Mouse (Mus musculus): ENCODE results near the gene Tmem121b. TPM values are rescaled to one million over a fixed set of nuclear protein-coding genes. Genes with fewer than 3 reads are reported as not detected.

The Tmem121b gene
- polyA plus RNA-seq, 1 experiment from 2014 or later, result 0.18 TPM

DNA sequence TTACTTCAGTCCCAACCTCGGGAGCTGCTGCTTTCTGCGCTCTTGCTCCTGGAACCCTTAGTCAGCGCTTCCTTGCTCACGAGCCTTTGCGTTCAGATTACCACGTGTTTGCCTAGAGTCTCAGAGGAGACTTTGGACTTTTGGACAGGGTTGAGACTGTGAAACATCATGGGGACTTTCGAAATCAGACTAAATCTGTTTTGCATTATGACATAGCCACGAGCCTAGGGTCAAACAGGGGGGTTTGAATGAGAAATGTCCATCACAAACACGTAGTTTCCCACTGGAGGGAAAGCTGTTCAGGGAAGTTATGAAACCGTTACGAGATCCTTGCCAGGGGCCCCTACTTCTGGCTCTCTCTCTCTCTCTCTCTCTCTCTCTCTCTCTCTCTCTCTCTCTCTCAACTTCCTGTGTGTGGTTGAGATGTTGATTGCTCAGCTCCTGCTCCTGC lies 39.0 kb downstream of the Tmem121b start:
- no peaks in the 10 kb centered on the region for H3K9me3 ChIP-seq (replicated peaks)
- 0 out of 2 replicates have a peak, but pooled peaks cover 9% of the 10 kb centered on the region for H3K4me1 ChIP-seq
- no peak overlapping the region for H3K4me3 ChIP-seq
- H3K27ac ChIP-seq, result no peak overlapping the region
- 0 out of 2 replicates have a peak, but pooled peaks cover 5% of the 10 kb centered on the region for H3K27me3 ChIP-seq (ENCODE audit: low read depth, poor library complexity, severe bottlenecking)
- no peaks in the 10 kb centered on the region for H3K36me3 ChIP-seq
- DNase-seq (ENCODE audit: low spot score), result no peak
- 58% methylated on average over 11 of the region's 11 CpGs for WGBS

DNA sequence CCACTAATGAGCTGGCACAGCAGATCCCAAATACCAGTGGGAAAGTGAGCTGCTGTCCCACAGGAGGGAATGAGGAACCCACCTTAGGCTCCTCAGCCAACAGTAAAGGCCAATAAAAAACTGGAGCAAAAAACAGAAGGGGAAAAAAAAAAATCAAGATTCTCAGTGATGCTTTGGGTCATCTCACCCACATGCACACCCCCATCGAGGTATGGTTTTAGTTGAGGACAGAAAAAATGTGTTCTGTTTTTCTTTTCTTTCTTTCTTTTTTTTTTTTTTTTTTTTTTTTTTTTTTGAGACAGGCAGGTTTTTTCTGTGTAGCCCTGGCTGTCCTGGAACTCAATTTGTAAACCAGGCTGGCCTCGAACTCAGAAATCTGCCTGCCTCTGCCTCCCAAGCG lies 40.1 kb downstream of the Tmem121b start:
- Histone ChIP-seq H3K36me3 (no peaks in the 10 kb centered on the region), H3K9me3 (replicated peaks) (no peaks in the 10 kb centered on the region), H3K4me3 (no peak overlapping the region), H3K27me3 (ENCODE audit: low read depth, poor library complexity, severe bottlenecking) (no peaks in the 10 kb centered on the region), H3K27ac (no peak overlapping the region), H3K4me1 (0 out of 2 replicates have a peak, but pooled peaks cover 9% of the 10 kb centered on the region)
- 94% methylated on average over 3 of the region's 3 CpGs for WGBS
- DNase-seq (ENCODE audit: low spot score), result no peak

GRCm38 (mm10) chr6:120453103-120453445 lies 40.5 kb downstream of the Tmem121b start:
- Histone ChIP-seq H3K4me3 (no peak overlapping the region), H3K4me1 (0 out of 2 replicates have a peak, but pooled peaks cover 9% of the 10 kb centered on the region), H3K9me3 (replicated peaks) (no peaks in the 10 kb centered on the region), H3K27ac (no peak overlapping the region), H3K36me3 (no peaks in the 10 kb centered on the region), H3K27me3 (ENCODE audit: low read depth, poor library complexity, severe bottlenecking) (no peaks in the 10 kb centered on the region)
- 85% methylated on average over 5 of the region's 5 CpGs for WGBS
- no peak for DNase-seq (ENCODE audit: low spot score)

DNA sequence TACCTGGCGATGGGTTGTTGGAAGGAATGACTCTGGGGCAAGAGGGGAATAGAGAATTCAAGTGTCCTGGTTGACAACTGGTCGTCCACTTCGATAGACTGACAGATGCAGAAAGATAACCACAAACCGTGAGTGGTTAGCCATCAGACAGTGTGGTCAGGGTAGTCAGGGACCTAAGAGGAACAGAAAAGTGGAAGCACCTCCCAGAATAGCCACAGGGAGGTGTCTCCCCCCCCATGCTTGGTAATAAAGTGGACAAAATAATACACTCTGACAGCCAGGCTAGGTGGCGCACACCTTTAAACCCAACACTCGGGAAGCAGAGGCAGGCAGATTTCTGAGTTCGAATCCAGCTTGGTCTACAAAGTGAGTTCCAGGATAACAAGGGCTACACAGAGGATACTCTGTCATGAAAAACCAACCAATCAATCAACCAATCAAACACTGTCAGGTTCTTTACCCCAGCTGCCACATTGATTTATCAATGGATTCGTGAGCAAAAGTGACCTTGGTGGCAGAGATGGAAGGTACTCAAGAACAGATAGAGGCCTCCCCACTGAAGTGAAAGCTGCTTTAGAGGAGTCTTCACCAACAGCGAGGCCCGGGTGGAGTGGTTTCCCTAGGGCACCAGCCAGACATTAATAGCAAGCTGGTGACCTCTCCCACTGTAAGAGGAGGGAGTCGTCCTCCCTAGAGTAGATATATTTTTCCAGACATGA lies 41.1 kb downstream of the Tmem121b start:
- 87% methylated on average over 11 of the region's 11 CpGs for WGBS
- no peak overlapping the region for H3K4me3 ChIP-seq
- H3K36me3 ChIP-seq, result no peaks in the 10 kb centered on the region
- H3K9me3 ChIP-seq (replicated peaks), result no peaks in the 10 kb centered on the region
- 0 out of 2 replicates have a peak, but pooled peaks cover 9% of the 10 kb centered on the region for H3K4me1 ChIP-seq
- H3K27ac ChIP-seq, result no peak overlapping the region
- no peaks in the 10 kb centered on the region for H3K27me3 ChIP-seq (ENCODE audit: low read depth, poor library complexity, severe bottlenecking)
- no peak for DNase-seq (ENCODE audit: low spot score)

DNA sequence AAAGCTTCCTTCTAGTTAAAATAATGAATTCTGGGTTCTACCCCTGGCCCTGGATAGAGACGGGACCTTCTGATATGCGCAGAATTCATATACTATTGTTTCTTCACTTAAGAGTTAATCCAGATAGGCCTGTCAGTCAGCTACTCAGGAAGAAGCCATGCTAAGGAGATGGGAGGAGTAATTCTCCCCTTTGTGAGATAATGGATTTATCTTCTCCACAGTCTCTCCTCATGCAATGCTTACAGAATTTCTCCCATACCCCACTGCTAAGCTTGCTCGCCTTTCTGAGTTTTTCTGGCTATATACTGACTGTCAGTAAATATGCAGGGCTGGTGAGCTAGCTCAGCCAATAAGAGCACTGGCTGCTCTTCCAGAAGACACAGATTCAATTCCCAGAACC lies 43.4 kb downstream of the Tmem121b start:
- Histone ChIP-seq H3K4me1 (0 out of 2 replicates have a peak, but pooled peaks cover 9% of the 10 kb centered on the region), H3K36me3 (no peaks in the 10 kb centered on the region; the same call in 1 of the 2 replicates), H3K9me3 (replicated peaks) (no peaks in the 10 kb centered on the region), H3K4me3 (no peak overlapping the region), H3K27ac (no peak overlapping the region), H3K27me3 (ENCODE audit: low read depth, poor library complexity, severe bottlenecking) (no peaks in the 10 kb centered on the region)
- 88% methylated on average over 3 of the region's 3 CpGs for WGBS
- no peak for DNase-seq (ENCODE audit: low spot score)

DNA sequence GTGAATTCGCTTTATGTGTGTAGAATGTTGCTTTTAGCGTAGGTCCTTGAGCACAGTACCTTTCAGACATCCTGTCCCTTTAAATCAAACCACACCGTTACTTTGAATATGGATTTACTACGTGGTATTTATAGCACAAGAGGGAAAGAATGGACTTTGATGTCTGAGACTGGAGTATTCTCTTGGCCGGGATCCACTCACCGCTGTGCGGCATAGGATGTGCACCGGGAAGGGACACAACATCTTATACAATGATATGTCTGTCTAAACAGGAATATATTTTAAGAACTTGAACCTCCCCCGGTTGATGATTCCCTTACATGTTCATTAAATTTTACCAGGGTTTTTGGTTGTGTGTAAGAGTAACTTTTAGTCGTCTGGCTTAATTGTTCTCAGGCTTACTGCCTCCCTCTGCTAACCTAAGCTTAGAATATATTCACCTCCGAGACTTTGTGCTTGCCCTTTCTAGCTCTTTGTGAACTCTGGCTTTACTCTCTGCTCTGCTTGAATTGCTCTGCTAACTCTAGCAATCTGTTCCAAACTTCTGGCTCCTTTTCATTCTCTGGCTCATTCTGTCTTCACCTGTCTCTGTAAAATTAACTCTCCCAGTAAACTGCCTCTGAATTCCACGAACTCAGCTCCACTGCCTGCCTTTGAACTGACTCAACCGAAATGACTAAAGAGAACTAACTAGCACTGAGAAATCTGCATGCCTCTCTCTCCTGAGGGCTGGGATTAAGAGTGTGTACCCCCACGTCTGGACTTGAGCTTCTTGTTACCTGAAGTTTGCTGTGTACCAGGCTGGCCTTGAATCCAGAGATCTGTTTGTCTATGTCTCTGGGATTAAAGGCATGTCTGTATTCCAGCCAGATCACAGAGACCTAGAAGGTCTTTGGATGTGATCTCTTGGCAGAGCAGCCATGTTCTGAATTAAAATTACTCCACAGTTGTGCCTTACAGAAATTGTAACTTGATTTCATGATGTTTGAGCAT lies 49.9 kb downstream of the Tmem121b start:
- peaks cover 55% of the 10 kb centered on the region for H3K36me3 ChIP-seq
- H3K27ac ChIP-seq, result no peak overlapping the region
- no peaks in the 10 kb centered on the region for H3K9me3 ChIP-seq (replicated peaks)
- no peaks in the 10 kb centered on the region for H3K27me3 ChIP-seq (ENCODE audit: low read depth, poor library complexity, severe bottlenecking)
- no peak overlapping the region for H3K4me3 ChIP-seq
- no peak for DNase-seq (ENCODE audit: low spot score)
- WGBS, result 87% methylated on average over 14 of the region's 14 CpGs
- H3K4me1 ChIP-seq, result no peaks in the 10 kb centered on the region

DNA sequence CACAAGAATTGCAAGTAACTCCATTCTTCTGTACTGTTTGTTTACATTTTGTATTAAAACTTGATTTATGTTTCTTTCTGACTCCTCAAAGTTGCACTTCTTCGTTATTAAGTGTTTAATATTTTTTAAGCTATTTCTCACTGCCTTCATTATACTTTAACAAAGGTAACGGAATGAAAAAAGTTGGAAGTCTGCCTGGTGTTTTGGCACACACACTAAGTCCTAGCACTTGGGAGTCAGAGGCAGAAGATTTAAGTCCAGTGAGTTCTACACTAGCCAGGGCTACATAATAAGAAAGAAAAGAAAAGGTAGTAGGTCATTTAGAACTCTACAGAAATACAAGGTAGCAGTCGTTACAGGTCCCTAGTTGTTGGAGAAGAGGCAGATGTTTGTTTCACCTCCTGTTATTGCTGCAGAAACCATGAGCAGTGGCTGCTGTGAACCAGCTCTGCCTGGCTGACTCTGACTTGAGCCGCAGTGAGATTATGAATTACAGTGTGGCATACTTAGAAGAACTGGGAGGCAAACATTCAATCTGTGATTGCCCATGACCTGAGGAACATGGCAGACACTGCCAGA lies 51.3 kb downstream of the Tmem121b start:
- no peak overlapping the region for H3K4me3 ChIP-seq
- no peaks in the 10 kb centered on the region for H3K9me3 ChIP-seq (replicated peaks)
- 93% methylated on average over 4 of the region's 4 CpGs for WGBS
- H3K27me3 ChIP-seq (ENCODE audit: low read depth, poor library complexity, severe bottlenecking), result no peaks in the 10 kb centered on the region
- H3K27ac ChIP-seq, result no peak overlapping the region
- no peak for DNase-seq (ENCODE audit: low spot score)
- no peaks in the 10 kb centered on the region for H3K4me1 ChIP-seq
- H3K36me3 ChIP-seq, result peaks cover 69% of the 10 kb centered on the region

Other genes starting within 250 kb of the Tmem121b start
- gene D330020A13Rik, start 199.4 kb downstream of the Tmem121b start, polyA plus RNA-seq (2016; fragmentation: Nextera tagmentation; extraction: Ambion mirVana), result not detected in 2 replicates
- 0.11 and 0.21 TPM in 2 replicates for gene B4galnt3, start 199.2 kb downstream of the Tmem121b start, polyA plus RNA-seq (2016; fragmentation: Nextera tagmentation; extraction: Ambion mirVana)
- 45.7 and 45.9 TPM in 2 replicates for gene Kdm5a, start 129.7 kb downstream of the Tmem121b start, polyA plus RNA-seq (2016; fragmentation: Nextera tagmentation; extraction: Ambion mirVana)
- gene Ccdc77, start 129.4 kb downstream of the Tmem121b start, polyA plus RNA-seq (2016; fragmentation: Nextera tagmentation; extraction: Ambion mirVana), result 25.6 and 29.4 TPM in 2 replicates
- 2.8 and 3.0 TPM in 2 replicates for gene Il17ra, start 30.6 kb downstream of the Tmem121b start, polyA plus RNA-seq (2016; fragmentation: Nextera tagmentation; extraction: Ambion mirVana)
- 24.4 and 26.3 TPM in 2 replicates for gene Hdhd5, start 37.5 kb upstream of the Tmem121b start, polyA plus RNA-seq (2016; fragmentation: Nextera tagmentation; extraction: Ambion mirVana)
- 12.7 and 17.5 TPM in 2 replicates for gene Cecr2, start 172.6 kb upstream of the Tmem121b start, polyA plus RNA-seq (2016; fragmentation: Nextera tagmentation; extraction: Ambion mirVana)